Mouse (Mus musculus) midbrain, embryonic 15.5 days (tissue): Measurements from ENCODE around the gene AB124611. TPM values are rescaled to one million over a fixed set of nuclear protein-coding genes. Genes with fewer than 3 reads are reported as not detected.
"Not testable (repeated sequence)": the region's sequence is repeated elsewhere in the genome, so short reads cannot be mapped to it uniquely, and the experiment has no call there.

Experiments used
- ATAC-seq: fragments of 200-750 bp; cut with Nextera tagmentation; replicated peaks from 2 replicates; pipeline ENCODE4 v1.8.0; 2017; ENCODE audit warnings: moderate TSS enrichment
- H3K27ac ChIP-seq: fragments of 300-500 bp; sonication (generic); 2 replicates; pipeline ENCODE4 v1.5.1; 2015; ENCODE audit warnings: mild to moderate bottlenecking, inconsistent platforms
- H3K27me3 ChIP-seq: fragments of 300-500 bp; sonication (generic); replicated peaks from 2 replicates; pipeline ENCODE4 v1.6.1; 2015; ENCODE audit warnings: inconsistent platforms
- H3K36me3 ChIP-seq: fragments of 300-500 bp; sonication (generic); replicated peaks from 2 replicates; pipeline ENCODE4 v1.6.1; 2015; ENCODE audit warnings: inconsistent platforms
- H3K4me1 ChIP-seq: fragments of 300-500 bp; sonication (generic); 2 replicates; pipeline ENCODE4 v1.6.1; 2015; ENCODE audit warnings: inconsistent platforms
- H3K4me2 ChIP-seq: fragments of 300-500 bp; sonication (generic); 2 replicates; pipeline ENCODE4 v1.6.1; 2015; ENCODE audit warnings: inconsistent platforms, mild to moderate bottlenecking, moderate library complexity
- H3K4me3 ChIP-seq: fragments of 300-500 bp; sonication (generic); 2 replicates; pipeline ENCODE4 v1.5.1; 2015; ENCODE audit warnings: mild to moderate bottlenecking, inconsistent platforms
- H3K9ac ChIP-seq: fragments of 300-500 bp; sonication (generic); 2 replicates; pipeline ENCODE4 v1.6.1; 2015; ENCODE audit warnings: mild to moderate bottlenecking, inconsistent platforms
- H3K9me3 ChIP-seq: fragments of 300-500 bp; sonication (generic); 2 replicates; pipeline ENCODE4 v1.6.1; 2016; ENCODE audit warnings: inconsistent platforms
- WGBS: fragments of 180-500 bp; shearing (Covaris S2); methylation state at CpG from one replicate; pipeline ENCODE4 v1.1.7; 2015; ENCODE audit warnings: mixed read lengths; 5-methylcytosine and 5-hydroxymethylcytosine counted together
- polyA plus RNA-seq: library from polyadenylated mRNA; unstranded; fragments of >200 nt; fragmentation: Nextera tagmentation; extraction: Ambion mirVana; gene quantifications from 2 replicates; pipeline ENCODE4 v1.2.1, GENCODE M21; 2015

AB124611 gene
- 1.9 and 2.6 TPM in 2 replicates for polyA plus RNA-seq

GRCm38 (mm10) chr9:21525937-21526633 lies at the start of gene AB124611:
TSS of gene AB124611 (plus strand) at chr9:21526176.
- H3K27me3 ChIP-seq = no peaks in the 10 kb centered on the region
- H3K9ac ChIP-seq = no peak within 1 kb of the TSS
- no peak for ATAC-seq
- H3K4me1 ChIP-seq = no peaks in the 10 kb centered on the region
- WGBS = 71% methylated on average over 14 of the region's 14 CpGs
- H3K36me3 ChIP-seq = no peaks in the 10 kb centered on the region
- H3K4me2 ChIP-seq = no peak within 1 kb of the TSS
- H3K27ac ChIP-seq = no peak within 1 kb of the TSS
- H3K9me3 ChIP-seq = no peaks in the 10 kb centered on the region
- H3K4me3 ChIP-seq = no peak within 1 kb of the TSS

- Histone ChIP-seq H3K27me3 (no peaks in the 10 kb centered on the region), H3K27ac (no peak overlapping the region), H3K36me3 (peaks cover 54% of the 10 kb centered on the region), H3K9me3 (no peaks in the 10 kb centered on the region), H3K4me1 (no peaks in the 10 kb centered on the region), H3K4me3 (no peak overlapping the region), H3K9ac (no peak overlapping the region), H3K4me2 (no peak overlapping the region)
- 96% methylated on average over 6 of the region's 6 CpGs for WGBS
- ATAC-seq = no peak
Measured at GRCm38 (mm10) chr9:21477707-21478106, 48.3 kb upstream of the AB124611 start.

GRCm38 (mm10) chr9:21484065-21484464 lies 41.9 kb upstream of the AB124611 start:
- no peaks in the 10 kb centered on the region for H3K4me1 ChIP-seq
- 89% methylated on average over 4 of the region's 4 CpGs for WGBS
- no peak for ATAC-seq
- peaks cover 30% of the 10 kb centered on the region; the same call in 1 of the 2 replicates for H3K36me3 ChIP-seq
- no peaks in the 10 kb centered on the region for H3K27me3 ChIP-seq
- no peak overlapping the region for H3K27ac ChIP-seq
- no peak overlapping the region for H3K9ac ChIP-seq
- H3K9me3 ChIP-seq = no peaks in the 10 kb centered on the region
- H3K4me3 ChIP-seq = no peak overlapping the region
- H3K4me2 ChIP-seq = no peak overlapping the region

GRCm38 (mm10) chr9:21488246-21488645 lies 37.7 kb upstream of the AB124611 start:
- H3K9ac ChIP-seq, H3K4me2 ChIP-seq, H3K27ac ChIP-seq, ATAC-seq, H3K9me3 ChIP-seq, H3K4me1 ChIP-seq, H3K4me3 ChIP-seq, H3K27me3 ChIP-seq: not testable (repeated sequence)
- H3K36me3 ChIP-seq = peaks cover 22% of the 10 kb centered on the region; the same call in 1 of the 2 replicates
- WGBS = 80% methylated on average over 2 of the region's 2 CpGs

- no peaks in the 10 kb centered on the region for H3K27me3 ChIP-seq
- 94% methylated on average over 9 of the region's 9 CpGs for WGBS
- H3K27ac ChIP-seq = no peak overlapping the region
- no peak for ATAC-seq
- H3K4me2 ChIP-seq = no peak overlapping the region
- H3K4me1 ChIP-seq = no peaks in the 10 kb centered on the region
- peaks cover 13% of the 10 kb centered on the region; the same call in 1 of the 2 replicates for H3K36me3 ChIP-seq
- no peak overlapping the region for H3K4me3 ChIP-seq
- no peak overlapping the region for H3K9ac ChIP-seq
- H3K9me3 ChIP-seq = no peaks in the 10 kb centered on the region
Measured at GRCm38 (mm10) chr9:21490696-21491095, 35.3 kb upstream of the AB124611 start.

GRCm38 (mm10) chr9:21493907-21494306 lies 32.1 kb upstream of the AB124611 start:
- ATAC-seq = no peak
- H3K9me3 ChIP-seq = no peaks in the 10 kb centered on the region
- no peaks in the 10 kb centered on the region for H3K4me1 ChIP-seq
- WGBS = 58% methylated on average over 2 of the region's 2 CpGs
- H3K27ac ChIP-seq = no peak overlapping the region
- H3K36me3 ChIP-seq = peaks cover 3% of the 10 kb centered on the region; the same call in 1 of the 2 replicates
- H3K27me3 ChIP-seq = no peaks in the 10 kb centered on the region
- H3K4me3 ChIP-seq = no peak overlapping the region
- H3K9ac ChIP-seq = no peak overlapping the region
- H3K4me2 ChIP-seq = no peak overlapping the region

GRCm38 (mm10) chr9:21494726-21495125 lies 31.2 kb upstream of the AB124611 start:
- H3K4me2 ChIP-seq = no peak overlapping the region
- no peaks in the 10 kb centered on the region for H3K27me3 ChIP-seq
- H3K9ac ChIP-seq = no peak overlapping the region
- WGBS = 87% methylated on average over 9 of the region's 9 CpGs
- no peak overlapping the region for H3K27ac ChIP-seq
- H3K4me3 ChIP-seq = no peak overlapping the region
- no peaks in the 10 kb centered on the region for H3K9me3 ChIP-seq
- no peak for ATAC-seq
- H3K36me3 ChIP-seq = peaks cover 7% of the 10 kb centered on the region
- H3K4me1 ChIP-seq = no peaks in the 10 kb centered on the region

DNA sequence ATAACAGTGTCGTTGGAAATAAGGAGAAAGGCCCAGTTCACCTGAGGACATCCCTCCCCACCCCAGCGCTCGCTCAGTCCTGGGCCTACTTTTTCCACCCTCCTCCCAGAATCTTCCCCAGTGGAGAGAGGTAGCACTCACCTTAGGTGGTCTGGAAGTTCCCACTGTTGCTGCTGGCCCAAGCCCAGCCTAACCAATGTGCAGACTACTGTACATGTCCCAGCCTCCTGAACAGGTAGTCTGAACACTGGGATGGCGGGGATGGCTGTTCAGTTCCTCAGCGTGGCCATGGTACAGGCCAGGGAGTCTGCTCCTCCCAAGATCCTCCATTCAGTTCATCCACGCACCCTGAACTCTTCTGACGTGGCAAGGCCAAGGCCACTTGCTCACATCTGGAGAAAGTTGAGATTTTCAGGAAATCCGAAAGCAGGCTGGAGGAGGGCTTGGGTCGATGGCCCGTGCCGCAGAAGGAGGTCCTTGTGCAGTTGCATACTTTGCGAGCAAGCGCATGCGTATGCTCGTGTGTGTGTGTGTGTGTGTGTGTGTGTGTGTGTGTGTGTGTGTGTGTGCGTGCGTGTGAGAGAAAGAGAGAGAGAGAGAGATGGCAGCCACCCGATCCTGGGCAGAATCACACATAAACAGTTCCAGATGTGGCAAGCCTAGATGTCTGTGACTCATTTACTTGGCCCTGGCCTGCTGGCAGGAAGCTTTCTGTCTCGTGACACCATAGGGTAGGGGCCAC lies 29.5 kb upstream of the AB124611 start:
- ATAC-seq = no peak

DNA sequence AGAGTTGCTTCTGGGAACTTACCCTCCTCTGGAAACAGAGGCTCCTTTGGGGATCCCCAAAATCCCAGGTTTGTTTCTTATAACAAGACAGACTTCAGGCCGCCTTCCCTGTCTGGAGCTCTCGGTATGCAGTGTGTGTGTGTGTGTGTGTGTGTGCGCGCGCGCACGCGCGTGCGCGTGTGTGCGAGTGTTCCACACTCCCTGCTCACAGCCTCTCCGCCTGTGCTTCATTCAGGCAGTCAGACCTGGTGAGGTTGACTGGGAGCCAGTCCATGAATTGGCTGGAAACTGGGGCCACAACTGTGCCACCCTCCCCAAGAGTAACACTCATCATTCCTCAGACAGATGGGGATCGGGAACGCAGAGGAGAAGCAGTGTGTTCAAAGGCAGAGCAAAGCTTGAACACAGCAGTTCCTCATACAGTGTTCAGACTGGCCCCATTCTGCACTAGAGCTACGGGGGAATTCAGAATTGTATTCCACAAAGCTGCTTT lies 28.9 kb upstream of the AB124611 start:
- Histone ChIP-seq H3K27me3 (no peaks in the 10 kb centered on the region), H3K4me3 (no peak overlapping the region), H3K9me3 (no peaks in the 10 kb centered on the region), H3K9ac (no peak overlapping the region), H3K4me1 (no peaks in the 10 kb centered on the region), H3K27ac (no peak overlapping the region), H3K36me3 (peaks cover 4% of the 10 kb centered on the region), H3K4me2 (no peak overlapping the region)
- 94% methylated on average over 16 of the region's 16 CpGs for WGBS
- ATAC-seq = no peak

More for the DNA sequence above, 29.5 kb upstream of the AB124611 start:
- Histone ChIP-seq H3K4me2 (no peak overlapping the region), H3K4me3 (no peak overlapping the region), H3K9me3 (no peaks in the 10 kb centered on the region), H3K9ac (no peak overlapping the region), H3K4me1 (no peaks in the 10 kb centered on the region), H3K36me3 (peaks cover 7% of the 10 kb centered on the region), H3K27me3 (no peaks in the 10 kb centered on the region), H3K27ac (no peak overlapping the region)
- 89% methylated on average over 18 of the region's 19 CpGs for WGBS

DNA sequence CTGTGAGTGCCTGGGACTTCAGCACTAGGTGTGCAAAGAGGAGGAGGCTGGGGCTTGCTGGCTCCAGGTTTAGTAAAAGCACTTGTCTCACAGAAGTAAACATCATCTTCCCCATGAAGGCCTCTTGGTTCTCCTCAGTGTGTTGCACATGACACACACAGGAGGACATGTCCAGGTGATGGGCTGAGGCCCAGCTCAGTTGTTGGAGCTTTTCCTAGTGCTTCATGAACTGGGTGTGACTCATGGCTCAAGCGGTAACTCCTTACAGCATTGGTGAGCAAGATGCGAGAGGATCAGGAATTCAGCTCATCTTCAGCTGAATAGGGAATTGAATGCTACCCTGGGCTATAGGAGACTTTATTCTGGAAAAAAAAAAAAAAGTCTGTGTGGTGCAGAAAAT lies 28.3 kb upstream of the AB124611 start:
- Histone ChIP-seq H3K4me1 (no peaks in the 10 kb centered on the region), H3K36me3 (peaks cover 4% of the 10 kb centered on the region), H3K27ac (no peak overlapping the region), H3K9me3 (no peaks in the 10 kb centered on the region), H3K9ac (no peak overlapping the region), H3K27me3 (no peaks in the 10 kb centered on the region), H3K4me2 (no peak overlapping the region), H3K4me3 (no peak overlapping the region)
- WGBS = 92% methylated on average over 2 of the region's 2 CpGs
- no peak for ATAC-seq

DNA sequence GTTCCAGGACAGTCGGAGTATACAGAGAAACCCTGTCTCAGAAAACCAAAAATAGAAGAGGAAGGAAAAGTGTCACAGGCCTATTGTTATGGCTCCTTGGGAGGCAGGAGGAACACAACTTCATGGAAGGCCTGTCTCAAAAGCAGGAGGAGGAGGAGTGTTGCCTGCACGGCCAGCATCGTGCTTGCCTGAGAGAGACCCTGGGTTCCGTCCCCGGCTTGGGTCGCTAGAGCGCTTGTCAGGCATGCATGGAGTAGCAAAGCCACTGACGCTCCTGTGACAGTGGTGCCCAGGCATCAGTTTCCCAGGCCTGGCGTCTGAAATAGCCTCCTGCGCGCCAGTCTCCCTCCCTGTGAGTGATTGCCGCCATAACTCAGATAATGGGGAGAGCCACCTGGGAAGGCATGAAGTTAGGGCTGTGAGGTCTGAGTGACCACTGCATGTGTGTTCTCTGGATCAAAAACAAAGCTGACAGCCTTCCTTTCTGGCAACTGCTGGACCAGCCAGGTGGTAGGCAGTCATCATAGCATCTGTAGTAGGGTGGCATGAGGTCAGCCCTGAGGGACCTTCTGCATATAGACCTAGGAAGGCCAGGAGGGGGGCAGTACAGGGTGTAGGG lies 27.6 kb upstream of the AB124611 start:
- H3K4me2 ChIP-seq = no peak overlapping the region
- WGBS = 85% methylated on average over 12 of the region's 12 CpGs
- ATAC-seq = no peak
- no peak overlapping the region for H3K9ac ChIP-seq
- peaks cover 4% of the 10 kb centered on the region for H3K36me3 ChIP-seq
- no peaks in the 10 kb centered on the region for H3K27me3 ChIP-seq
- H3K4me3 ChIP-seq = no peak overlapping the region
- H3K27ac ChIP-seq = no peak overlapping the region
- no peaks in the 10 kb centered on the region for H3K4me1 ChIP-seq
- no peaks in the 10 kb centered on the region for H3K9me3 ChIP-seq

- H3K4me3 ChIP-seq = no peak overlapping the region
- H3K9me3 ChIP-seq = no peaks in the 10 kb centered on the region
- H3K36me3 ChIP-seq = peaks cover 29% of the 10 kb centered on the region
- H3K4me1 ChIP-seq = no peaks in the 10 kb centered on the region
- H3K27ac ChIP-seq = no peak overlapping the region
- ATAC-seq = no peak
- H3K27me3 ChIP-seq = no peaks in the 10 kb centered on the region
- H3K9ac ChIP-seq = no peak overlapping the region
- no peak overlapping the region for H3K4me2 ChIP-seq
- WGBS = 96% methylated on average over 8 of the region's 8 CpGs
Measured at GRCm38 (mm10) chr9:21503352-21503751, 22.6 kb upstream of the AB124611 start.
